Mouse (Mus musculus): ENCODE results near the gene Lrrc38.

- TF ChIP-seq CTCF (IDR thresholded peaks at IDR 0.05; ENCODE audit: low read depth): no peak
- TF ChIP-seq EP300 (IDR thresholded peaks at IDR 0.05; ENCODE audit: low read depth): no peak
Measured at GRCm38 (mm10) chr4:143379931-143380715, 30.6 kb downstream of the Lrrc38 start.
